Mouse (Mus musculus) kidney, adult 2 months (tissue): ENCODE results near the gene Tnpo2.

Experiments used
- CTCF ChIP-seq: fragments of 200-500 bp; conservative IDR thresholded peaks from 2 replicates; pipeline ENCODE4 v1.5.1; 2011; ENCODE audit warnings: low read depth, mild to moderate bottlenecking, control low read depth, low read length, moderate library complexity, mixed read lengths; ENCODE audit not compliant: insufficient read depth, insufficient read length
- POLR2A ChIP-seq: fragments of 200-500 bp; IDR thresholded peaks from one replicate; pipeline ENCODE4 v1.6.1; 2011; ENCODE audit warnings: low read depth, low read length, control low read depth

GRCm38 (mm10) chr8:84987388-84987787, 49.3 kb upstream of the Tnpo2 start:
- TF ChIP-seq POLR2A (no peak), CTCF (no peak)
